Mouse (Mus musculus) MEL (cell line): ENCODE data around the gene 1700021F05Rik. TPM values are rescaled to one million over a fixed set of nuclear protein-coding genes. Genes with fewer than 3 reads are reported as not detected.
A peak's percentile ranks its signal among the peaks of the same experiment; 100 is the strongest.

Experiments used
- DNase-seq: peaks from one replicate; pipeline ENCODE4 v3.0.0; 2011; ENCODE audit warnings: low read depth, low spot score
- H3K27ac ChIP-seq: 2 replicates; pipeline ENCODE4 v1.5.1; 2012; ENCODE audit warnings: low read depth, mild to moderate bottlenecking, control low read depth, low read length, moderate library complexity; ENCODE audit not compliant: control insufficient read depth
- H3K27me3 ChIP-seq, 2 experiments: fragments of 150-350 bp in 1 of 2; sonication (generic) in 1 of 2; 2 replicates each; pipeline ENCODE4 v1.6.1; 2012; ENCODE audit warnings: low read length in 2 of 2, mild to moderate bottlenecking in 2 of 2, improper control_type of control experiment in 1 of 2, moderate library complexity in 1 of 2; ENCODE audit not compliant: insufficient read depth in 2 of 2, control insufficient read depth in 1 of 2
- H3K36me3 ChIP-seq, 2 experiments: 2 replicates each; pipeline ENCODE4 v1.6.1; 2012 to 2014; ENCODE audit warnings: low read length in 2 of 2, improper control_type of control experiment in 1 of 2, inconsistent platforms in 1 of 2, mild to moderate bottlenecking in 1 of 2; ENCODE audit not compliant: insufficient read depth in 2 of 2, control insufficient read depth in 1 of 2
- H3K4me1 ChIP-seq, 2 experiments: fragments of 150-350 bp in 1 of 2; sonication (generic) in 1 of 2; 2 replicates each; pipeline ENCODE4 v1.6.1; 2012; ENCODE audit warnings: low read length in 2 of 2, improper control_type of control experiment in 1 of 2, mild to moderate bottlenecking in 1 of 2; ENCODE audit not compliant: insufficient read depth in 2 of 2, control insufficient read depth in 1 of 2
- H3K4me3 ChIP-seq, 2 experiments: fragments of 150-350 bp in 1 of 2; sonication (generic) in 1 of 2; 2 replicates each; pipeline ENCODE4 v1.5.1; 2012; ENCODE audit warnings: low read depth in 2 of 2, low read length in 2 of 2, mild to moderate bottlenecking in 2 of 2, moderate library complexity in 2 of 2, control low read depth in 1 of 2, improper control_type of control experiment in 1 of 2; ENCODE audit not compliant: control insufficient read depth in 1 of 2, insufficient read depth in 1 of 2
- H3K79me2 ChIP-seq: 2 replicates; pipeline ENCODE4 v1.6.1; 2012; ENCODE audit warnings: mild to moderate bottlenecking, low read length, moderate library complexity; ENCODE audit not compliant: control insufficient read depth, poor library complexity, insufficient read depth
- H3K9ac ChIP-seq: 2 replicates; pipeline ENCODE4 v1.6.1; 2012; ENCODE audit warnings: low read depth, mild to moderate bottlenecking, control low read depth, low read length, moderate library complexity; ENCODE audit not compliant: control insufficient read depth, poor library complexity, severe bottlenecking
- H3K9me3 ChIP-seq: fragments of 150-350 bp; sonication (generic); replicated peaks from 2 replicates; pipeline ENCODE4 v1.6.1; 2012; ENCODE audit warnings: mild to moderate bottlenecking, low read length, improper control_type of control experiment, moderate library complexity; ENCODE audit not compliant: insufficient read depth
- BHLHE40 ChIP-seq: IDR thresholded peaks from 2 replicates; pipeline ENCODE4 v1.6.1; 2012; ENCODE audit warnings: low read depth, mild to moderate bottlenecking, inconsistent platforms, low read length, improper control_type of control experiment, borderline replicate concordance
- CHD1 ChIP-seq: IDR thresholded peaks from 2 replicates; pipeline ENCODE4 v1.6.1; 2012; ENCODE audit warnings: low read depth, mild to moderate bottlenecking, inconsistent platforms, low read length, improper control_type of control experiment
- CHD2 ChIP-seq: IDR thresholded peaks from 2 replicates; pipeline ENCODE4 v1.6.1; 2011; ENCODE audit warnings: low read length, improper control_type of control experiment
- E2F4 ChIP-seq: IDR thresholded peaks from 2 replicates; pipeline ENCODE4 v1.6.1; 2011; ENCODE audit warnings: low read depth, low read length, improper control_type of control experiment, borderline replicate concordance
- ETS1 ChIP-seq: IDR thresholded peaks from 2 replicates; pipeline ENCODE4 v1.6.1; 2012; ENCODE audit warnings: low read depth, mild to moderate bottlenecking, inconsistent platforms, low read length, improper control_type of control experiment, moderate library complexity
- HCFC1 ChIP-seq: IDR thresholded peaks from 2 replicates; pipeline ENCODE4 v1.6.1; 2012; ENCODE audit warnings: low read depth, mild to moderate bottlenecking, inconsistent platforms, low read length, improper control_type of control experiment, moderate library complexity
- JUND ChIP-seq: IDR thresholded peaks from 2 replicates; pipeline ENCODE4 v1.6.1; 2011; ENCODE audit warnings: low read depth, mild to moderate bottlenecking, improper control_type of control experiment, low read length
- KAT2A ChIP-seq: conservative IDR thresholded peaks from 2 replicates; pipeline ENCODE4 v1.6.1; 2012; ENCODE audit warnings: low read depth, low read length, improper control_type of control experiment, inconsistent platforms
- MAFK ChIP-seq: IDR thresholded peaks from 2 replicates; pipeline ENCODE4 v1.6.1; 2011; ENCODE audit warnings: low read depth, mild to moderate bottlenecking, low read length, improper control_type of control experiment, borderline replicate concordance
- MAX ChIP-seq: IDR thresholded peaks from 2 replicates; pipeline ENCODE4 v1.6.1; 2011; ENCODE audit warnings: low read length, improper control_type of control experiment
- MAZ ChIP-seq: IDR thresholded peaks from 2 replicates; pipeline ENCODE4 v1.6.1; 2012; ENCODE audit warnings: low read depth, mild to moderate bottlenecking, inconsistent platforms, low read length, improper control_type of control experiment
- MXI1 ChIP-seq: IDR thresholded peaks from 2 replicates; pipeline ENCODE4 v1.6.1; 2011; ENCODE audit warnings: mild to moderate bottlenecking, low read depth, low read length, improper control_type of control experiment
- MYB ChIP-seq: IDR thresholded peaks from 2 replicates; pipeline ENCODE4 v1.6.1; 2011; ENCODE audit warnings: mild to moderate bottlenecking, low read depth, low read length, improper control_type of control experiment
- MYC ChIP-seq: IDR thresholded peaks from 2 replicates; pipeline ENCODE4 v1.6.1; 2011; ENCODE audit warnings: low read depth, mild to moderate bottlenecking, low read length, improper control_type of control experiment, moderate library complexity
- NRF1 ChIP-seq: IDR thresholded peaks from 2 replicates; pipeline ENCODE4 v1.6.1; 2014; ENCODE audit warnings: low read depth, mild to moderate bottlenecking, inconsistent platforms, low read length, improper control_type of control experiment, moderate library complexity; ENCODE audit not compliant: poor library complexity, insufficient read depth, severe bottlenecking
- POLR2A ChIP-seq, 2 experiments: IDR thresholded peaks; 2 replicates each; pipeline ENCODE4 v1.6.1; 2011 to 2012; ENCODE audit warnings: low read length in 2 of 2, mild to moderate bottlenecking in 2 of 2, control low read depth in 1 of 2, improper control_type of control experiment in 1 of 2, low read depth in 1 of 2, moderate library complexity in 1 of 2; ENCODE audit not compliant: control insufficient read depth in 1 of 2, insufficient read depth in 1 of 2, poor library complexity in 1 of 2
- POLR2AphosphoS2 ChIP-seq: IDR thresholded peaks from 2 replicates; pipeline ENCODE4 v1.6.1; 2011; ENCODE audit warnings: low read length, improper control_type of control experiment
- RAD21 ChIP-seq: IDR thresholded peaks from 2 replicates; pipeline ENCODE4 v1.6.1; 2011; ENCODE audit warnings: mild to moderate bottlenecking, low read depth, low read length, improper control_type of control experiment
- RCOR1 ChIP-seq: IDR thresholded peaks from 2 replicates; pipeline ENCODE4 v1.6.1; 2012; ENCODE audit warnings: low read depth, mild to moderate bottlenecking, inconsistent platforms, low read length, improper control_type of control experiment
- SIN3A ChIP-seq: IDR thresholded peaks from 2 replicates; pipeline ENCODE4 v1.6.1; 2012; ENCODE audit warnings: low read length, improper control_type of control experiment, inconsistent platforms
- TBP ChIP-seq: IDR thresholded peaks from 2 replicates; pipeline ENCODE4 v1.8.0; 2011; ENCODE audit warnings: low read depth, low read length, improper control_type of control experiment
- UBTF ChIP-seq: IDR thresholded peaks from 2 replicates; pipeline ENCODE4 v1.6.1; 2012; ENCODE audit warnings: low read depth, mild to moderate bottlenecking, inconsistent platforms, low read length, improper control_type of control experiment, moderate library complexity, borderline replicate concordance; ENCODE audit not compliant: insufficient read depth
- ZC3H11A ChIP-seq: IDR thresholded peaks from 2 replicates; pipeline ENCODE4 v1.6.1; 2012; ENCODE audit warnings: low read depth, mild to moderate bottlenecking, inconsistent platforms, low read length, improper control_type of control experiment
- ZNF384 ChIP-seq: IDR thresholded peaks from 2 replicates; pipeline ENCODE4 v1.6.1; 2012; ENCODE audit warnings: low read depth, mild to moderate bottlenecking, inconsistent platforms, low read length, improper control_type of control experiment
- polyA plus RNA-seq, 2 experiments: library from polyadenylated mRNA; stranded (reverse) in 1 of 2; unstranded in 1 of 2; fragments of >175 nt in 1 of 2; fragments of >200 nt in 1 of 2; gene quantifications; 2 replicates each; pipeline versions ENCODE4 v1.2.1 to v1.2.4; 2012; ENCODE audit warnings: low replicate concordance in 2 of 2, low read depth in 1 of 2; ENCODE audit not compliant: insufficient read length in 2 of 2, insufficient read depth in 1 of 2, missing spikeins in 1 of 2
- total RNA-seq: library from RNA; depleted of rRNA; stranded (reverse); fragments of 300-350 nt; gene quantifications from 2 replicates; pipeline ENCODE4 v1.2.3, GENCODE M21; 2012

1700021F05Rik gene
- total and polyA plus RNA-seq, 3 experiments = 66.5 to 93.8 TPM; not detected in 1

DNA sequence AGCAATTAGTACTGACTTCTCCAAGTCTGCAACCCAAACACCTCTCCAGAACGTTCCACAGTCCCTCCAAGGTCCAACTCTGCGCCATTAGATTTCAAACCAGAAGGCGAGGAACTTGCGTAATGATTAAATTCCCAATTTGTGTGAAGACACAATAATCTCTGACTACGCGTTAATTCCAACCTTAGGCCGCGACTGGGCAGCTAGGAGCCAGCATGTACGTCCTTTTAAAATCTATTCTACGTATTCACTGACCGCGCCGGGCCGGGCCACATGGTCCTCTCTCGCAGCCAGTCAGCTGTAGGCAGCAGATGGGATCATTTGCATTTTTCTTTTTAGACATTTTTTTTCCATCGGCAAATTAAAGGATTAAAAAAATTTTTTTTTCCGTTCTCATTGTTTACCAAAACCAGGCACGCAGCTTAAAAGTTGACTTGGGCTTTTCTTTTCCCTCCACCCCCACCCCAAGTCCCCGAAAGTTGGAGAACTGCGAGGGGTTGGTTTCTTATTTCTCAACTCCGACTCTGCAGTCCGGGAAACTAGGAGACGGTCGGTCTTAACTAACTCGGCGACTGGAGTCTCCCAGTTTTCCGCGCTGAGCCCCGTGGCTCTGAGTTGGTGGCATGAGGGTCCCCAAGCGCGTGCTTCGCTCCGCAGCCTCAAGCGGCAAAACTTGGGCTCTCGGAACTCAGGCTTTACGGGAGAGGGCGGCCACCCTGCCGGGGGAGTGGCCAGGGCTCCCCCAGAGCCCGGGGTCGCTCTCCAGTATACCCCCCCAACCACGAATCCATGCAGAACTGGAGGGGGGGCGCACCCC is 62.7 kb downstream of the 1700021F05Rik start (continued):
- TF ChIP-seq CHD2 = no peak
- TF ChIP-seq SIN3A = peak; percentile 90
- TF ChIP-seq TBP = peak; percentile 52; the same call in 1 of the 2 replicates
- TF ChIP-seq UBTF = no peak
- TF ChIP-seq MXI1 = peak; percentile 91
- TF ChIP-seq ZNF384 = peak; percentile 83
- 0 out of 2 replicates have a peak, but pooled peaks have one; percentile 68 for TF ChIP-seq E2F4
- TF ChIP-seq MAX = peak; percentile 79
- TF ChIP-seq ZC3H11A = no peak
- no peak for TF ChIP-seq JUND
- TF ChIP-seq MAFK = no peak
- TF ChIP-seq MAZ = 0 out of 2 replicates have a peak, but pooled peaks have one; percentile 22
- peak in 1 of 2 experiments; percentile 70; a peak in 2 of 4 replicates for TF ChIP-seq POLR2A (IDR thresholded peaks at IDR 0.05; ENCODE audit: control insufficient read depth in 1 of 2, insufficient read depth in 1 of 2, low read depth in 1 of 2, low read length in 2 of 2, poor library complexity in 1 of 2)
- peak; percentile 97 for TF ChIP-seq CHD1
- peak; percentile 76; the same call in 1 of the 2 replicates for TF ChIP-seq ETS1

DNA sequence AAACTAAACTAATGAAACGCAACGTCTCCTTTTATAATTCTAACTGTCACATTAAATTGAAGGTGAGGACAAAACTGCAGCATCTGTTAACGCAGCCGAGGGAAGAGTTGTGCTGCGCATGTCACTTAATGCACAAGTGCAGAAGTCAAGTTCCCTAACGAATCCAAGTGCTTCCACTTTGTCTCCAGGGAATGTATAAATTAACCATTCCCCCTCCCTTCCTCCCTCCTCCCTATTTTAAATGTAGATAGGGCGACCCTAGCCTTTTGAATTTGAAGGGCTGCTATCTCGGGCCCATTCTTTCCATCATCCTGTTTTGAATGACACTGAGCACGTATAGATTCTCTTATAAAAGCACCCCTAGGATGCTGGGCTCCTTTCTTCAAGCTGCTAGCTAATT is 63.3 kb downstream of the 1700021F05Rik start:
- H3K79me2 ChIP-seq = peaks cover 38% of the 10 kb centered on the region
- H3K27me3 ChIP-seq = no peaks in the 10 kb centered on the region
- peak overlapping the region; percentile 85 for H3K27ac ChIP-seq
- H3K4me3 ChIP-seq = peak overlapping the region; percentile 87 to 97
- H3K9me3 ChIP-seq = no peaks in the 10 kb centered on the region
- no peak for DNase-seq
- H3K9ac ChIP-seq = peak overlapping the region; percentile 86
- TF ChIP-seq NRF1 (no peak), MYB (no peak), MYC (no peak), BHLHE40 (no peak), ZNF384 (no peak), RCOR1 (no peak), POLR2AphosphoS2 (no peak), POLR2A (IDR thresholded peaks at IDR 0.05; ENCODE audit: control insufficient read depth in 1 of 2, insufficient read depth in 1 of 2, low read depth in 1 of 2, low read length in 2 of 2, poor library complexity in 1 of 2) (no peak), HCFC1 (no peak), JUND (no peak), MAZ (no peak), MAFK (no peak), MAX (no peak), UBTF (no peak), SIN3A (no peak), RAD21 (no peak), MXI1 (no peak), KAT2A (no peak), CHD2 (no peak)
- peaks cover 5 to 24% of the 10 kb centered on the region in 2 experiments for H3K4me1 ChIP-seq
- peaks cover 0 to 20% of the 10 kb centered on the region in 2 experiments; a peak in 2 of 4 replicates for H3K36me3 ChIP-seq
